Mouse (Mus musculus): ENCODE measurements around the gene Gas7.

- TF ChIP-seq EP300 (IDR thresholded peaks at IDR 0.05; ENCODE audit: low read depth) (no peak), CTCF (IDR thresholded peaks at IDR 0.05; ENCODE audit: low read depth) (no peak)
These were observed 123.9 kb downstream of the Gas7 start for GRCm38 (mm10) chr11:67579136-67579535.
